Mouse (Mus musculus) Patski (cell line): ENCODE results near the gene Scoc. TPM values are rescaled to one million over a fixed set of nuclear protein-coding genes. Genes with fewer than 3 reads are reported as not detected.

Experiments
- ATAC-seq: fragments of 100-300 bp; one replicate; pipeline ENCODE4 v1.8.0; 2021
- CTCF ChIA-PET: fragments of 350-600 bp; sonication (Branson Sonifier 250); formaldehyde crosslinking; loops from one replicate; lab custom pipeline; 2022; ENCODE audit warnings: inconsistent platforms; lab: Charles Lee
- POLR2A ChIA-PET: fragments of 350-600 bp; sonication (Branson Sonifier 250); formaldehyde crosslinking; loops from one replicate; lab custom pipeline; 2022; ENCODE audit warnings: antibody characterized with exemption, inconsistent platforms; lab: Charles Lee
- DNase-seq: peaks from one replicate; pipeline ENCODE4 v3.0.0-alpha.2; 2011; ENCODE audit warnings: low read depth, low spot score
- H3K27me3 ChIP-seq: fragments of 371-371 bp; one replicate; pipeline ENCODE4 v1.5.1; 2021
- CTCF ChIP-seq: fragments of 100-300 bp; IDR thresholded peaks from one replicate; pipeline ENCODE4 v1.5.1; 2021
- in situ Hi-C: fragments of 300-500 bp; cut with MboI; formaldehyde crosslinking; loops from 3 replicates; pipeline ENCODE4 v1.11.1; 2018; ENCODE audit warnings: low pct_unique_long_range_greater_than_20kb, mixed read lengths
- polyA plus RNA-seq: library from polyadenylated mRNA; unstranded; gene quantifications from one replicate; pipeline ENCODE4 v1.2.3, GENCODE M21; 2021

The Scoc gene
- polyA plus RNA-seq, 1 experiment from 2014 or later: 95.5 TPM

DNA sequence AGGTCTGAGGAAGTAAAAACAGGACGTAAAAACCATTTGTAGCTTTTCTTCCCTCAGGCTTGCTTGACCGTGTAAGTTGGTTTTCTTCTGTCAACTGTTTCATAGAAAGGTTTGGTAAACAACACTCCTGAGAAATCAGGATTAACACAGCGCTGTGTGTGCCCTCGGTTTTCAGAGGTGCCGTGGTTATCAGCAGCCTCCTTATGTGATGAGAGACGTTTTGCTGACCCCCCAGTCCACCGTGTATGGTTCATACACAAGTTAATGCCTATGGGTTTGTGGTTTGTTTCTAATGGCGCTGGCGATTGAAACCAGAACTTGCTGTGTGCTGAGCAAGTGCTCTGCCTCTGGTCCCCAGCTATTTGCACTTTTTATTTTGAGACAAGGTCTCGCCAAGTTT is 52.6 kb downstream of the Scoc start:
- ATAC-seq (no peak), DNase-seq (no peak)
- ChIA-PET POLR2A (no interaction called here), CTCF (no interaction called here)
- in situ Hi-C loops: loop anchor here (5.0 kb wide), 1 partner anchor 308 kb away; no protein-coding TSS in a partner anchor
- no peak for TF ChIP-seq CTCF
- H3K27me3 ChIP-seq: peaks cover 12% of the 10 kb centered on the region

DNA sequence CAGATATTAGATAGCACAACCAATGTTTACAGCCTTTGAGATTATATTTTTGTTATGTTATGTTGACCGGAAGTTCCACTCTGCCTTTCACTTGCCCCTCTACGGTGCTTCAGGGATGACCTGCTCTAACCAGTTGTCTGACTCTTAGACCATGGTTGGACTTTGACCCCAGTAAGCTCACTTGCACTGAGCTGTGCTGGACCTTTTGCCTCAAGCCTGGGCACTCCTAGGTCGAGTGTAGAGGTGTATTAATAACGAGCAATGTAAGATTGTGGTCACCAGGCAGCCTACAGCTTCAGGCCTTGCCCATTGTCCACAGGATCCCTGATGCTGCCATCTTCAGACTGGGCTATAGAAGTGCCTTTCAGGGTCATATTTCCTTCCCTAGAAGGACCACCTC is 60.5 kb downstream of the Scoc start:
- no peak for TF ChIP-seq CTCF
- ATAC-seq: no peak
- POLR2A ChIA-PET: no interaction called here
- in situ Hi-C loops: no loop called here
- CTCF ChIA-PET: no interaction called here
- DNase-seq: no peak
- peaks cover 26% of the 10 kb centered on the region for H3K27me3 ChIP-seq

DNA sequence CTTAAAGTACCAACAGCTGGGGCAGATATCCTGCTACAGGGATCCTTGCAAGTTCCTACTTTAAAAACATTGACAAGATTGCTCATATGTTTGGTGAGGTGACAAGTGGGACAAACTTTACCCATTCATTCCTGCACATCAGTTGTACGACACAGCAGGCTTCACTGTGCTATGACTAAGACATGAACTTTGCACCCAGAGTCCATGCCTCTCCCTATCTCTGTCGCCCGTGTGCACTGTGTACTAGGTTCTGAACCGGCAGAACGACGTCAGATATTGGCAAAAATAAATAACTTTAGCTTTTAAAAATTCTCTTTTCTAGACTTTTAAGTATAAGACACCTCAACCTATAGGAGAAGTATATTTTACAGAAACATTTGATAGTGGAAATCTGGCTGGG is 61.5 kb downstream of the Scoc start:
- in situ Hi-C loops: no loop called here
- DNase-seq (no peak), ATAC-seq (no peak)
- ChIA-PET POLR2A (no interaction called here), CTCF (no interaction called here)
- no peak for TF ChIP-seq CTCF
- H3K27me3 ChIP-seq: peaks cover 26% of the 10 kb centered on the region

DNA sequence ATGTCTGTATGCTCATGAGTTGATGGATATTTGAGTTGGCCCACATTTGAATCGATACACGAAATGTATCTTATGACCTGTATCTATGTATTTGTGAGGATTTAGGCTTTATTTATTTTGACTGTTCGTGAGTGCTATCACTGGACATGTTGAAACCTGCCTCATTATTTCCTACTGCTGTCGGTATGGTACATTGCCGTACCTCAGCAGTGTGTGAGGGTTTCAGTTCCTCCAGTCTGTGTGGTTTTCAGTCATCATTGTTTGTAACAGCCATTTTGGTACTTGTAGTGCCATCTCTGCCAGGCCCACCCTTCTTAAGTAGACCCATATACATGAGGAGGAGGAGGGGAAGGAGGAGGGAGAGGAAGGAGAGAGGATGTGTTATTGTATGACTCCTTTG is 63.9 kb downstream of the Scoc start:
- ATAC-seq: no peak
- peaks cover 34% of the 10 kb centered on the region for H3K27me3 ChIP-seq
- TF ChIP-seq CTCF: no peak
- DNase-seq: no peak
- CTCF ChIA-PET: interaction anchor here (1.3 kb wide), 1 partner anchor 9 kb away, joined by 4 read pairs; no protein-coding TSS in a partner anchor
- POLR2A ChIA-PET: no interaction called here
- in situ Hi-C loops: no loop called here

DNA sequence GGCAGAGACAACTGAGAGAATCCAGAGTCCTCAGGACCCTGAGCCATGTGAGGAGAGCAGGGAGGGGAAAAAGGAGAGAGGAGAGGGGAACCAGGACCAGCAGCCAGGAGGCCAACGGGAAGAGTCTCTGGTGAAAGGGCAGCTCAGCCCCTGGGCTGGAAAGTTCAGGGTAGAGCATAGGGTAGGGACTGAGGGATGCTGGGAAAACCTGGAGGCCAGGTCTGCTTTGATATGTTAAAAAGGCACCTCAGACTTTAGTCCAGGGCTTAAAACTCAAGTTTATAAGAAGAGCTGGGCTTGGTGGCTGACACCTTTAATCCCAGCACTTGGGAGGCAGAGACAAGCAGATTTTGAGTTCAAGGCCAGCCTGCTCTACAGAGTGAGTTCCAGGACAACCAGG is 65.7 kb downstream of the Scoc start:
- TF ChIP-seq CTCF: no peak
- in situ Hi-C loops: no loop called here
- DNase-seq: no peak
- peaks cover 42% of the 10 kb centered on the region for H3K27me3 ChIP-seq
- ATAC-seq: no peak
- POLR2A ChIA-PET: no interaction called here
- CTCF ChIA-PET: no interaction called here

DNA sequence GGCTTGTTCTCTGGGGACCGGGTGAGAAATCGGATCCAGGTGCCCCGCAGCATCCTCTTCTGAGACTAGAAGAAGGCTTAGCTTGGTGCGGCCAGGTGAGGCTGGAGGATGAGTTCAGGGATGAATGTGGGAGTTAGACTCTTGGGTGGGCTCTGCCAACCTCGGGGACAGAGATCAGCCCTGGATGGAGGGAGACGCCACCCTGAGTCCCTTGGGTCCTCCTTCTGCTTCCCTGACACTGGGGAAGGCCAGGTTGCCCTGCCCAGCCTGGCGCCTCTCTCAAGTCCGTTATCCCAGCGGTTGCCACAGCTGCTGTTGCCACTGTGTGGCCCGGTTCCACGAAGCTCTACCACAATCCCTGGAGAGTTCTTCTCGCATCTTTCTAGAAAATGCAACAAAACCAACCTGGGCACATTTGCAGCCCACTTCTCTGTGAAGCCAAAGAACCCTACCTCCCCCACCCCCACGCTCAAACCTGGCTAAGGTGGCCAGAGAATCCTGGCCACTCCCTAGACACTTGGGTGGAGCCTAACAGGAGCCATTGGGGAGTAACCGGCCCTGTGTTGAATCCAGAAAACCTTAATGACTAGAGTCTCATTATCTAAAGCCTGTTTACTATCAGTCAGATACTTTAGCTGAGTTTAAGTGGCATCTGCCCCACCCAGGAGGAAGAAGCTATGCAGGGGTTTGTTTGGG is 68.0 kb downstream of the Scoc start:
- ChIA-PET POLR2A (no interaction called here), CTCF (interaction anchor here (1.3 kb wide), 1 partner anchor 18 kb away, joined by 3 read pairs; no protein-coding TSS in a partner anchor)
- TF ChIP-seq CTCF: no peak
- no peak for DNase-seq
- in situ Hi-C loops: no loop called here
- ATAC-seq: no peak
- H3K27me3 ChIP-seq: peaks cover 24% of the 10 kb centered on the region

DNA sequence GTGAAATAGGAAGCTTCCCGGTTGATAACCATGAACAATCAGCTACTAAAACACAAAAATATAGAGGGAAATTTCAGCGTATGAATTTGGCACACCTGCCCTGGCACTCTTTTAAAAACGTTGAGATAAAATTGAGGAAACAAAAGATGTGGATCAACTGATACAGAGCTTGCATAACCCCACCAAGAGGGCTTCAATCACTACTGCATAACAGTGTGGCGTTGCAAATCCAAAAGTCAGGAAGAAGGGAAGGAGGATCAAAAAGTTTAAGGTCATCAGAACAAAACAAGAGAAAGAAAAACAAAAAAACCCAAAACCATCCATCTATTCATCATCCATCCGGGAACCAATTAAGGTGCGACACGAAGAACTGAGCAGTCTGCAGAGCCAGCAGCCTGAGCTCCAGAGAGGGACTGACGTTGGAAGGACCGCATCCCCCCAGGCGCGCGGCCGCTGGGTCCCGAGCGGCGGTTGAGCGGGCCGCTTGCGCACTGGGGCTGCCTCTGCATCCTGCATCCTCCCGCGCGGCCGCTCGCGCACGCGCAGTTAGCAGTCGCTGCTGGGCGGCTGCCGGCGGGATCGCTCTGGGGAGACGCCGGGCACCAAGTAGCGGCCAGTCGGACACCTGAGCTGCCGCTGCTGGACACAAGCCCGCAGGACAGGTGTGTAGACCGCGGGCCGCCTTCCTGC is 68.7 kb downstream of the Scoc start, which contains the start of gene Clgn:
Gene Clgn (plus strand): TSS at position 552 of the 690 bp plus-strand sequence.
- ChIA-PET CTCF (interaction anchor here (1.3 kb wide), 1 partner anchor 19 kb away, joined by 3 read pairs; no protein-coding TSS in a partner anchor), POLR2A (no interaction called here)
- DNase-seq (no peak), ATAC-seq (no peak)
- TF ChIP-seq CTCF: no peak
- in situ Hi-C loops: no loop called here
- H3K27me3 ChIP-seq: peaks cover 20% of the 10 kb centered on the region

DNA sequence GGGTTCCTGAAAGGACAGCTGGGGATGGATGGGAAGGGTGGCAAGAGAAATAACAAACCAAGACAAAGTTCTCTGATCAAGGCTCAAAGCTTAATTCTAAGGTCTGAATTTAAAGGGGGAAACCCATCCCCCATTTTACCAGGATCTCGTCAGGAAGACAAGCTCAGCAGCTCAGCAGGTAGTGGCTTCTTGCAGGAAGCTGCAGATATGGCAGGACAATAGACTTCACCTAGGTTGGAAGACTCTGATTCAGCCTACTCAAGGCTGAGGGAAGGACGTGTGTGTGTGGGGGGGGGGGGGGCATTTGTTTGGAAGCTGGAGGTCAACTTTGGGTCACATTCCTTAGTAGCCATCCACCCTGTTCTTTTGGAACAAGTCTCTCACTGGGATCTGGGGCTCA is 75.3 kb downstream of the Scoc start:
- ChIA-PET POLR2A (no interaction called here), CTCF (no interaction called here)
- DNase-seq: no peak
- ATAC-seq: no peak
- peaks cover 5% of the 10 kb centered on the region for H3K27me3 ChIP-seq
- no peak for TF ChIP-seq CTCF
- in situ Hi-C loops: no loop called here

DNA sequence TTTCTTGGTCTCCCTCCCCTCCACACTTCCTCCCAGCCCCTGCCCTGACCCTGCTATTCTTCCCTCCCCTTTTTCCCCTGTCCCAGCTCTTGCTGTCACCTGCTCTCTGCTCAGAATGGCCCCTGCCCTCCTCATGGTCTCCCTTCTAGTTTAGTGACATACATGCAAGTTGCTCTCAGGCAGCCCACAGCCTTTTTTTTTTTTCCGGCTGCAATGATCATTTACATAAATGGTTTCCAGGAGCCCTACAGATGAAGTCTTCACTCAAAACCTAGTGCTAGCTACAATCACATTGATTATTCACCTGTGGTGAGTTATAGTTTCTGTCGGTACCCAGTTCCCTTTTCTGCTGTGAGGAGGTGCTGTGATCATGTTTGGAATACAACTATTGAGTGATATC is 77.2 kb downstream of the Scoc start:
- ATAC-seq (no peak), DNase-seq (no peak)
- in situ Hi-C loops: no loop called here
- ChIA-PET CTCF (no interaction called here), POLR2A (no interaction called here)
- peaks cover 5% of the 10 kb centered on the region for H3K27me3 ChIP-seq
- no peak for TF ChIP-seq CTCF

DNA sequence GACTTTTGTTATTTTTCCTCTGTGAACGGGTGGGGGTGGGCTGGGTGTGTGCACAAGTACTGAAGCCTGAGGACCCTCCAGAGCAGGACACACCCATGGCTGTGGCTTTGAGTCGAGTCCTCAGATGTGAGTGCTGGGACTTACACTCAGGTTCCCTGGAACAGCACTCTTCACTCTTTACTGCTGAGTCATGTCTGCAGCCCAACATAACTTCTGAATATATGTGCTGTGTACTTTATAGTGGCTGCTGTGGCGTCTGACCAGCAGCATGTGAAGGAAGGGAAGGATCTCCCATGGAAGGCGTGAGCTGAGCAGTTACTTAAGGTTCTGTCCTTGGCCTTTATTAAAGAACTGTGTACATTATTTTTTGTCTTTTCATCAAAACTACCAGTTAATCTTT is 78.0 kb downstream of the Scoc start:
- DNase-seq (no peak), ATAC-seq (no peak)
- H3K27me3 ChIP-seq: peaks cover 5% of the 10 kb centered on the region
- in situ Hi-C loops: no loop called here
- ChIA-PET CTCF (no interaction called here), POLR2A (no interaction called here)
- no peak for TF ChIP-seq CTCF

Other genes with a start within 250 kb of the Scoc start
- not detected for gene Ucp1, start 168.0 kb downstream of the Scoc start, polyA plus RNA-seq
- gene Elmod2, start 125.9 kb downstream of the Scoc start, polyA plus RNA-seq: 8.8 TPM
- not detected for gene Mgat4d, start 109.9 kb downstream of the Scoc start, polyA plus RNA-seq
- not detected for gene Clgn, start 68.5 kb downstream of the Scoc start, polyA plus RNA-seq
- gene Olfr370, start 77.4 kb upstream of the Scoc start, polyA plus RNA-seq: 0.04 TPM
- gene Ndufb7, start 108.3 kb upstream of the Scoc start, polyA plus RNA-seq: 247 TPM
- 275 TPM for gene Tecr, start 149.6 kb upstream of the Scoc start, polyA plus RNA-seq
- 39.9 TPM for gene Dnajb1, start 149.8 kb upstream of the Scoc start, polyA plus RNA-seq
- gene Gipc1, start 194.3 kb upstream of the Scoc start, polyA plus RNA-seq: 133 TPM
- 3.1 TPM for gene Ptger1, start 208.3 kb upstream of the Scoc start, polyA plus RNA-seq
- 68.6 TPM for gene Pkn1, start 240.8 kb upstream of the Scoc start, polyA plus RNA-seq